Mouse (Mus musculus): Measurements from ENCODE around the gene Svop. TPM values are rescaled to one million over a fixed set of nuclear protein-coding genes. Genes with fewer than 3 reads are reported as not detected.

Gene Svop
- polyA plus RNA-seq (2015; fragmentation: Nextera tagmentation; extraction: Ambion mirVana): 0.05 TPM in 1 of 2 replicates, not detected in the other

- H3K27ac ChIP-seq: no peak within 1 kb of the TSS
- H3K4me2 ChIP-seq: peak within 1 kb of the TSS; percentile 38
- H3K27me3 ChIP-seq: peaks cover 44% of the 10 kb centered on the region
- no peaks in the 10 kb centered on the region for H3K9me3 ChIP-seq (replicated peaks)
- DNase-seq (peak; percentile 44), ATAC-seq (ENCODE audit: low read depth) (no peak)
- H3K9ac ChIP-seq: no peak within 1 kb of the TSS
- no peak within 1 kb of the TSS for H3K4me3 ChIP-seq (replicated peaks)
- no peaks in the 10 kb centered on the region for H3K36me3 ChIP-seq
- peaks cover 4% of the 10 kb centered on the region; the same call in 1 of the 2 replicates for H3K4me1 ChIP-seq (replicated peaks)
- WGBS (ENCODE audit: insufficient replicate concordance): 4% methylated on average over 40 of the region's 40 CpGs
Measured at GRCm38 (mm10) chr5:114091057-114091807, at the start of gene Svop. Svop (minus strand) TSS chr5:114091570.

- H3K36me3 ChIP-seq: peaks cover 41% of the 10 kb centered on the region
- WGBS (ENCODE audit: insufficient replicate concordance): 66% methylated on average over 9 of the region's 9 CpGs
- no peaks in the 10 kb centered on the region for H3K27me3 ChIP-seq
- DNase-seq (no peak), ATAC-seq (ENCODE audit: low read depth) (peak; percentile 58)
- H3K4me1 ChIP-seq (replicated peaks): peaks cover 17% of the 10 kb centered on the region
- H3K9ac ChIP-seq: no peak overlapping the region
- no peak overlapping the region for H3K4me2 ChIP-seq
- H3K27ac ChIP-seq: no peak overlapping the region
- H3K4me3 ChIP-seq (replicated peaks): no peak overlapping the region
- H3K9me3 ChIP-seq (replicated peaks): no peaks in the 10 kb centered on the region
Measured at GRCm38 (mm10) chr5:114139175-114139574, 47.8 kb upstream of the Svop start.

DNA sequence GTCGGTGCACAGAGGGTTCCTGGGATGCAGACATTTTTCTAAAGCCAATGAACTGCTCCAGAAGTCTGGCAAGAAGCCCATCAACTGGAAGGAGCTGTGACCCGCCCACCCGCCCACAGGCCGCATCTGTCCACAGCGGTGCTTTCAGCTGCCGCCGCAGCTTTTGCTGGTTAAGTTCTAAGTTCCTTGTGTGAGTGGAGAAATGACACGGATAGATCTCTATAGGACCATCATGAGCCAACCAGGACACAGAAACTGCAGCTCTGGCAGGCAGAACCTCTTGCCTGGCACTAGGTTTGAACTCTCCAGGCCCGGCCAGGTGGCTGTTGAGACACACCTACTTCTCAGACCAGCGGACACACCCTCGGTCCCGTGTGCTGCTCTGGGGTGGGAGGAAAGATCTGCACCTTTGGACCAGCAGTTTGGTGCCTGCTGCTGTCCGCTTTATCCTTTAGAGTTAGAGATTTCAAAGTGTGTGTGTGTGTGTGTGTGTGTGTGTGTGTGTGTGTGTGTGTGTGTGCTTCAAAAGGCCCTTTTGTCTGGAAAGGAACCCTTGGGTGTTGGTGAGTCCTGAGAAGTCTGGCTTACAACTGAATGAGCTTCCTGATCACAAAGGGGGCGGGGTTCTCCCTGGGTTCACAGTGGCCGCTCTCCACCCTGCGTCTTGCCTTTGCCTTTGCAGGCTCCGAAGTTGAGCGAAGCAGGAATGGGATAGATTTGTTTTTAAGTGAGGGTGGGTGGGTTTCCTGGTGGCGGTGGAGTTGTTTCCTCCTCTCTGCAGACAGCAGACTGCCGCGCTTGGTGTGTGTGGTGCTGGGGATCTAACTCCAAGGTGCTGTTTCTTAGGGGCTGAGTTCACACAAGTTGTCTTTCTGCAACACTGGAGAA lies 47.2 kb upstream of the Svop start:
- DNase-seq (no peak), ATAC-seq (ENCODE audit: low read depth) (no peak)
- H3K4me1 ChIP-seq (replicated peaks): peaks cover 23% of the 10 kb centered on the region
- no peak overlapping the region for H3K4me2 ChIP-seq
- H3K27me3 ChIP-seq: no peaks in the 10 kb centered on the region
- H3K27ac ChIP-seq: no peak overlapping the region
- H3K9me3 ChIP-seq (replicated peaks): no peaks in the 10 kb centered on the region
- H3K36me3 ChIP-seq: peaks cover 41% of the 10 kb centered on the region
- H3K4me3 ChIP-seq (replicated peaks): no peak overlapping the region
- no peak overlapping the region for H3K9ac ChIP-seq
- WGBS (ENCODE audit: insufficient replicate concordance): 78% methylated on average over 21 of the region's 21 CpGs

DNA sequence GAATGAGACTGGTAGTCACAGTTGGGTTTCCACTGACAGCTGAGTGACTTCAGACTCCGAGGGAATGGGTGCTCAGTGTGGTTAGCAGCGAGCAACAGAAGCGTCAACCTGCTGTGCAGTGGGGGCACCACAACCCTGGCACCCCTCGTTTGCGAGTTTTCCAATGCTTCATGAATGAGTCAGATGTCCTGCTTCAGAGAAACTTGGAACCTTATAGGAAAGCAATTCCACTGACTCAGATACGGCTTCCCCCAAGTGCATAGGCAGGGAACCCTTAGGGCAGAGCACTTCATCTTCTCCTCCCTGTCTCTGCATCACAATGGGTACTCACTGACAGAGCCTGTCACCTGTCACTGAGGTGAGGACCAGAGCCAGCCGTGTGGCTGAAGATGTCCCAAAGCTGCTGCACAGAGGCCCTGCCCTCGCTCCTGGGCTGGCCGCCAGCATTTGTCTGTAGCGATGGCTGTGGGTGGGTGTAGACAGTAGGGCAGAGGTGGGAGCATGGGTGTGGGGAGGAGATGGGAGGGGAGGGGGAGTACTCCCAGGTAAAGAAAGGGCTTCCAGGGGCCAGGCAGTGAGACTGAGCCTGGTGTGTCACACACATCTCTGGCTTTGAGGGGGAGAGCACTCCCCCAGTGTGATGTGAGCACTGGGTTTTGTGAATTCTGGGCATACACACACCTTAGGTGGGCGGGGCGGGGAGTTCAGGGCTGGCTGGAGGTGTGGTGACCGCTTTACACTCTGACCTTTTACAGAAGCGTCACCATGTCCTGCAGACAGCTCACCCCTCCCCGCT lies 46.3 kb upstream of the Svop start:
- ATAC-seq (ENCODE audit: low read depth): no peak
- WGBS (ENCODE audit: insufficient replicate concordance): 83% methylated on average over 15 of the region's 15 CpGs
- no peak overlapping the region for H3K9ac ChIP-seq
- peaks cover 44% of the 10 kb centered on the region for H3K36me3 ChIP-seq
- H3K4me1 ChIP-seq (replicated peaks): peaks cover 31% of the 10 kb centered on the region
- DNase-seq: no peak
- no peaks in the 10 kb centered on the region for H3K27me3 ChIP-seq
- no peaks in the 10 kb centered on the region for H3K9me3 ChIP-seq (replicated peaks)
- H3K27ac ChIP-seq: no peak overlapping the region
- no peak overlapping the region for H3K4me3 ChIP-seq (replicated peaks)
- H3K4me2 ChIP-seq: no peak overlapping the region

GRCm38 (mm10) chr5:114135516-114135915 lies 44.1 kb upstream of the Svop start:
- peaks cover 50% of the 10 kb centered on the region for H3K4me1 ChIP-seq (replicated peaks)
- no peak overlapping the region for H3K4me3 ChIP-seq (replicated peaks)
- H3K9ac ChIP-seq: no peak overlapping the region
- no peak for ATAC-seq (ENCODE audit: low read depth)
- 77% methylated on average over 10 of the region's 10 CpGs for WGBS (ENCODE audit: insufficient replicate concordance)
- H3K9me3 ChIP-seq (replicated peaks): no peaks in the 10 kb centered on the region
- no peak overlapping the region for H3K27ac ChIP-seq
- H3K4me2 ChIP-seq: no peak overlapping the region
- H3K36me3 ChIP-seq: peaks cover 49% of the 10 kb centered on the region
- no peaks in the 10 kb centered on the region for H3K27me3 ChIP-seq
- DNase-seq: no peak

DNA sequence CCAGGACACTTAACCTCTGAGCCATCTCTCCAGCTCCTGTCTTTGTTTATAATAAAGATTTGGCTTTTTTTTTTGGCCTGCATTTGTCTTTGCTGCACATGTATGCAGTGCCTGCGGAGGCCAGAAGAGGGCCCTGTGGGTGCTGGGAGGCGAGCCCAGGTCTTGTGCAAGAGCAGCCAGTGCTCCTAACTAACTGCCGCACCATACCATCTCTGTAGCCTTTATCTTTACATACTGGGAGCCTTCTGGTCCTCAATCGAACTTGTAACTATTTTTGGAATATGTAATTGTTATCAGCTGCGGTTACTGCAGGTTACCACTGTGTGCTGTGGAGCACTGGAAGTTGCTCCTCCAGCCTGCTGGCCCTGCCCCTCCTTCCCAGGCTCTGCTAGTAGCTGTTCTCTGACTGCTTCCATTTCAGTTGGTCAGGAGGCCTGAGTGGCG lies 42.7 kb upstream of the Svop start:
- Histone ChIP-seq H3K27ac (no peak overlapping the region), H3K4me1 (replicated peaks) (peaks cover 64% of the 10 kb centered on the region), H3K9ac (0 out of 2 replicates have a peak overlapping the region, but pooled peaks have one; percentile 4), H3K27me3 (no peaks in the 10 kb centered on the region), H3K9me3 (replicated peaks) (no peaks in the 10 kb centered on the region), H3K4me3 (replicated peaks) (0 out of 2 replicates have a peak overlapping the region, but pooled peaks have one; percentile 3), H3K36me3 (peaks cover 49% of the 10 kb centered on the region), H3K4me2 (peak overlapping the region; percentile 32)
- ATAC-seq (ENCODE audit: low read depth): peak; percentile 46
- peak; percentile 65 for DNase-seq
- WGBS (ENCODE audit: insufficient replicate concordance): 14% methylated on average over 6 of the region's 6 CpGs

DNA sequence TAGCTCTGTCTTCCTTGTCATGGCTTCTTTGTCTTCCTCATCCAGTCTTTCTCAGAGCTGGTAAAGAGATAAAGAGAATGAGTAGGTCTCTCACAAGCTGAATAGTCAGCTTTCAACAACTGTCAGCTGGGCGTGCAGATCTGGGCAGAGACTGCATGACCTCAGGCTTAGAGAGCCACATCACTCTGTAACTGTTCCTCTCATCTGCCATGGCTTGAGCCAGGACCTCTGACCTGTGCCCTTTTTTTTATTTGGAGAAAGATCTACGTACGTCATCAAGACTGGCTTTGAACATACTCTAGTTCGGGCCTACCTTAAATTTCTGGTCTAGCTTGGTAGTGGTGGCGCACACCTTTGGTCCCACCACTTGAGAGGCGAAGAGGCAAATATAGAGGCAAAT lies 41.5 kb upstream of the Svop start:
- Histone ChIP-seq H3K4me1 (replicated peaks) (peaks cover 61% of the 10 kb centered on the region), H3K4me3 (replicated peaks) (no peak overlapping the region), H3K27me3 (no peaks in the 10 kb centered on the region), H3K27ac (no peak overlapping the region), H3K4me2 (peak overlapping the region; percentile 99), H3K9me3 (replicated peaks) (no peaks in the 10 kb centered on the region), H3K36me3 (peaks cover 38% of the 10 kb centered on the region), H3K9ac (no peak overlapping the region)
- ATAC-seq (ENCODE audit: low read depth) (no peak), DNase-seq (no peak)
- WGBS (ENCODE audit: insufficient replicate concordance): 87% methylated on average over 6 of the region's 6 CpGs

GRCm38 (mm10) chr5:114131521-114131840 lies 40.1 kb upstream of the Svop start:
- Histone ChIP-seq H3K4me3 (replicated peaks) (peak overlapping the region; percentile 80), H3K36me3 (peaks cover 24% of the 10 kb centered on the region), H3K27ac (peak overlapping the region; percentile 66), H3K4me1 (replicated peaks) (peaks cover 71% of the 10 kb centered on the region), H3K9me3 (replicated peaks) (no peaks in the 10 kb centered on the region), H3K4me2 (peak overlapping the region; percentile 99), H3K9ac (peak overlapping the region; percentile 72), H3K27me3 (no peaks in the 10 kb centered on the region)
- ATAC-seq (ENCODE audit: low read depth) (no peak), DNase-seq (no peak)
- WGBS (ENCODE audit: insufficient replicate concordance): 2% methylated on average over 15 of the region's 15 CpGs

- peak; percentile 92 for ATAC-seq (ENCODE audit: low read depth)
- under 1% methylated on average over 85 of the region's 87 CpGs for WGBS (ENCODE audit: insufficient replicate concordance)
- H3K36me3 ChIP-seq: peaks cover 18% of the 10 kb centered on the region
- peak; percentile 88 for DNase-seq
- H3K4me3 ChIP-seq (replicated peaks): peak overlapping the region; percentile 80
- peak overlapping the region; percentile 99 for H3K4me2 ChIP-seq
- H3K9me3 ChIP-seq (replicated peaks): no peaks in the 10 kb centered on the region
- H3K27ac ChIP-seq: peak overlapping the region; percentile 66
- H3K4me1 ChIP-seq (replicated peaks): peaks cover 77% of the 10 kb centered on the region
- H3K27me3 ChIP-seq: no peaks in the 10 kb centered on the region
- H3K9ac ChIP-seq: peak overlapping the region; percentile 72
Measured at GRCm38 (mm10) chr5:114130698-114131520, 39.5 kb upstream of the Svop start.

GRCm38 (mm10) chr5:114130211-114130605 lies 38.8 kb upstream of the Svop start, which contains the start of gene Ung:
Ung (plus strand) TSS chr5:114130386.
- Histone ChIP-seq H3K9ac (peak within 1 kb of the TSS; percentile 72), H3K9me3 (replicated peaks) (no peaks in the 10 kb centered on the region), H3K36me3 (peaks cover 14% of the 10 kb centered on the region; the same call in 1 of the 2 replicates), H3K27ac (peak within 1 kb of the TSS; percentile 66), H3K4me1 (replicated peaks) (peaks cover 79% of the 10 kb centered on the region), H3K4me2 (peak within 1 kb of the TSS; percentile 99), H3K27me3 (no peaks in the 10 kb centered on the region), H3K4me3 (replicated peaks) (peak within 1 kb of the TSS; percentile 80)
- ATAC-seq (ENCODE audit: low read depth) (no peak), DNase-seq (peak; percentile 48)
- WGBS (ENCODE audit: insufficient replicate concordance): 1% methylated on average over 26 of the region's 29 CpGs

All from liver, embryonic 13.5 days (tissue).